Mouse (Mus musculus) forebrain, embryonic 13.5 days (tissue): ENCODE measurements around the gene Lmbr1. TPM values are rescaled to one million over a fixed set of nuclear protein-coding genes. Genes with fewer than 3 reads are reported as not detected.
A peak's percentile ranks its signal among the peaks of the same experiment; 100 is the strongest.

Experiments
- ATAC-seq: fragments of 200-750 bp; cut with Nextera tagmentation; 2 replicates; pipeline ENCODE4 v1.8.0; 2017
- H3K27ac ChIP-seq: fragments of 300-500 bp; sonication (generic); 2 replicates; pipeline ENCODE4 v1.5.1; 2015; ENCODE audit warnings: inconsistent platforms, mild to moderate bottlenecking, moderate library complexity
- H3K27me3 ChIP-seq: fragments of 300-500 bp; sonication (generic); 2 replicates; pipeline ENCODE4 v1.6.1; 2015; ENCODE audit warnings: mild to moderate bottlenecking, inconsistent platforms
- H3K36me3 ChIP-seq: fragments of 300-500 bp; sonication (generic); 2 replicates; pipeline ENCODE4 v1.6.1; 2015; ENCODE audit warnings: mild to moderate bottlenecking, inconsistent platforms; ENCODE audit not compliant: poor library complexity, severe bottlenecking
- H3K4me1 ChIP-seq: fragments of 300-500 bp; sonication (generic); 2 replicates; pipeline ENCODE4 v1.6.1; 2015; ENCODE audit warnings: inconsistent platforms
- H3K4me2 ChIP-seq: fragments of 300-500 bp; sonication (generic); 2 replicates; pipeline ENCODE4 v1.6.1; 2015; ENCODE audit warnings: inconsistent platforms, mild to moderate bottlenecking, moderate library complexity
- H3K4me3 ChIP-seq: fragments of 300-500 bp; sonication (generic); 2 replicates; pipeline ENCODE4 v1.5.1; 2015; ENCODE audit warnings: mild to moderate bottlenecking, inconsistent platforms
- H3K9ac ChIP-seq: fragments of 300-500 bp; sonication (generic); 2 replicates; pipeline ENCODE4 v1.6.1; 2015; ENCODE audit warnings: mild to moderate bottlenecking, inconsistent platforms
- H3K9me3 ChIP-seq: fragments of 300-500 bp; sonication (generic); replicated peaks from 2 replicates; pipeline ENCODE4 v1.6.1; 2016; ENCODE audit warnings: inconsistent platforms
- WGBS: fragments of 180-500 bp; shearing (Covaris S2); methylation state at CpG from one replicate; pipeline ENCODE4 v1.1.7; 2015; 5-methylcytosine and 5-hydroxymethylcytosine counted together
- polyA plus RNA-seq: library from polyadenylated mRNA; unstranded; fragments of >200 nt; fragmentation: Nextera tagmentation; extraction: Ambion mirVana; gene quantifications from 2 replicates; pipeline ENCODE4 v1.2.1, GENCODE M21; 2015

Lmbr1 gene
- polyA plus RNA-seq, 1 experiment from 2014 or later = 17.3 TPM

DNA sequence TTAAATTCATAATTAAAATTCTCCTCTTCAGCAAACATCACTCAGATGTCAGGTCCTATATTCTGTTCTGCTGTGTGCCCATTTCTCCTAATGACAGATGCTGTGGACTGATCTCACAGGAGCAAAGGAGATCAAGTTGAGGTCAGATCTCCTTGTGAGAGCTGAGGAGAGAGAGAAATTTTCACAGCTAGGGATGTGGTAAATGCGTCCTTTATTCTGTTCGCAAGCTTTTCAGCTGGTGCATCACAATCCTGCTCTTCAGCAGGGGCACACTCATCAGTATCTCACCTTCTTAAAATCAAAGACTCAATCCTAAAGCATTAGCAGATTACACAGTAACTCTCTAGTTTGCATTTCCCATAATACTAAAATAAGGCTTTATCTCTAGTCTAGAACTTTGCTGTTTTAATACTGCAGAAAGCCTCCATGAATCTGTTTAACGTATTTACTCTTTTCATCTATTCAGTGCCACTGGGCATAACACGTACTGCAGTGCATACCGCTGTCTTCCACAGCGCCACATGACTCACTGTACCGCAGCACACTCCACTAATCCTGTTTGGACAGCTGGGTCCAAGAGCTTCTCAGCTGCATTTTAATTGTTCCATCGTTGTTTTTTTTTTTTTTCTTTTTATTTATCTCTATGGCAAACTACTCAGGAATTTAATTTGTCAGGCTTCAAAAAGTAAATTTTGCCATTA lies 127.2 kb downstream of the Lmbr1 start:
- ATAC-seq = peak; percentile 85
- H3K36me3 ChIP-seq = no peaks in the 10 kb centered on the region
- peaks cover 22% of the 10 kb centered on the region for H3K4me1 ChIP-seq
- H3K4me2 ChIP-seq = no peak overlapping the region
- H3K9me3 ChIP-seq = no peaks in the 10 kb centered on the region
- H3K4me3 ChIP-seq = no peak overlapping the region
- no peak overlapping the region for H3K27ac ChIP-seq
- H3K9ac ChIP-seq = no peak overlapping the region
- H3K27me3 ChIP-seq = no peaks in the 10 kb centered on the region
- 12% methylated on average over 8 of the region's 8 CpGs for WGBS

DNA sequence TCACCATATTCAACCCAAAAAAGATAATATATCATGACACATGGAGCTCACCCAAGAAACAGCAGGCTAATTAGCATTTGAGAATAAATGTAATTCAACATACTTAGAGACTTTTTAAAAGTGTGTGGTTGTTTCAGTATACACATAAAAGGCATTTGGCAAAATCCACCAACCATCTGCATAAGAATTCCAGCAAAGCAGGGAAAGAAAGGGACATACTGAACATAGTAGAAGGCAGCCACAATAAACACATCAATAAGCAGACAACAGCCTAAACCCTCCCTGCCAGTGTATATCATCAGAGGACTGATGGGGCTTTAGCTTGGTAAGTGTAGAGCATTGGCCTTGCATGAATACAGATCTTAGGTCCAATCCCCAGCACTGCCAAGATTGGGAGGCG lies 133.4 kb downstream of the Lmbr1 start:
- no peak overlapping the region for H3K4me2 ChIP-seq
- no peaks in the 10 kb centered on the region for H3K4me1 ChIP-seq
- H3K27ac ChIP-seq = no peak overlapping the region
- no peak overlapping the region for H3K9ac ChIP-seq
- no CpG with 5 or more reads among the region's 1 CpGs for WGBS
- H3K4me3 ChIP-seq = no peak overlapping the region
- peak; percentile 83; the same call in 1 of the 2 replicates for ATAC-seq
- H3K9me3 ChIP-seq = no peaks in the 10 kb centered on the region
- no peaks in the 10 kb centered on the region for H3K27me3 ChIP-seq
- H3K36me3 ChIP-seq = no peaks in the 10 kb centered on the region

DNA sequence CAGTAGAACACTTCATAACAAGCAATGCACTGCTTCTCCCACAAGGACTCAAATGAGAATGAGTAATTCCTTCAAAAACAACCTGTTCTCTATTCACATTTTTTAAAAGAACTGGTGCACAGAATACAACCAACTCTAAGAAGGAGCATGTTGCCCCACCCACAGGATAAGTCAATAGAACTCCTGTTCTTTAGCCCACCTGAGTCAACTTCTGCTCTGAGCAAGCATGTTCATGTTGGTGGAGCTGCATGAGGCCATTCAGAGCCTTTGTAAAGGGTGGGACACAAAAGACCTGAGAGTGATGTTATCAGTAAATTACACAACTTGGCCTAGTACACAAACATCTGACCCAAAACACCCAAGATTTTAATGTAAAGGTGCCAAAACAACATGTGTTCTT lies 139.8 kb downstream of the Lmbr1 start:
- Histone ChIP-seq H3K4me3 (no peak overlapping the region), H3K27me3 (no peaks in the 10 kb centered on the region), H3K36me3 (no peaks in the 10 kb centered on the region; the same call in 1 of the 2 replicates), H3K4me1 (no peaks in the 10 kb centered on the region), H3K9ac (no peak overlapping the region), H3K27ac (no peak overlapping the region), H3K4me2 (no peak overlapping the region), H3K9me3 (no peaks in the 10 kb centered on the region)
- ATAC-seq = no peak

DNA sequence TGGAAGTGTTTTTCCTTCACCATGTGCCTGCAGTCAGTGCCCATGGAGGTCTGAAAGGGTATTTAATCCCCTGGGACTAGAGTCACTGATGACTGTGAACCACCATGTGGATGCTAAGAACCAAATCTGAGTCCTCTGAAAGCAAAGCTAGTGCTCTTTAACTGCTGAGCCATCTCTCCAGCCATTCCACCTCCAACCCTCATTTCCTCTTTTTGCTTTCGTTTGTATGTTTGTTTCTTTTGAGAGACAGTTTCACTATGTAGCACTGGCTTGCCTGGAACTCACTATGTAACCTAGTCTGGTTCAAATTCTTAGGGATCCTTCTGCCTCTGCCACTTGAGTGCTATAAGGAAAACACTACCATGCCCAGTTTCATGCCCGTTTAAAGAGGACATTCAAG lies 147.7 kb downstream of the Lmbr1 start:
- Histone ChIP-seq H3K36me3 (peaks cover 9% of the 10 kb centered on the region; the same call in 1 of the 2 replicates), H3K27ac (no peak overlapping the region), H3K4me1 (no peaks in the 10 kb centered on the region), H3K9ac (no peak overlapping the region), H3K4me3 (no peak overlapping the region), H3K27me3 (no peaks in the 10 kb centered on the region), H3K4me2 (no peak overlapping the region), H3K9me3 (no peaks in the 10 kb centered on the region)
- ATAC-seq = no peak
- 85% methylated on average over 2 of the region's 2 CpGs for WGBS

DNA sequence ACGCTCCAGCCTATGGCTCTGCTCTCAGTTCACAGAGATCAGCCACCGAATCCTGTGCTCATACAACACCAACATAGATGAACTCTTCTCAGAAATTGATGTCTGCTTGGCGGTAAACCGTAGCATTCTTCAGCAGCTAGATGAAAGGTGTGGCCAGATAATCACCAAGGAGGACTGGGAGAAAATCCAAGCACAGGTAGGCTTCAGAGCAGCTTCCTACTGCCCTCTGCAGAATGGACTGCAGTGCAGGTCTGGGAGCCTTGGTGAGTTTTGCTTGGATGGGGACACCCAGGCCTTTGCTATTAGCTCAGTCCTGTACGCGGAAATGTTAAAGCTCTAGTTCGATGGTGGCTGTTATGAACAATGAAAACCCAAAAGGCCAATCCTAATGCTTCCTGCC lies 154.1 kb downstream of the Lmbr1 start:
- no peaks in the 10 kb centered on the region for H3K4me1 ChIP-seq
- H3K36me3 ChIP-seq = no peaks in the 10 kb centered on the region; the same call in 1 of the 2 replicates
- H3K9ac ChIP-seq = no peak overlapping the region
- no peaks in the 10 kb centered on the region for H3K27me3 ChIP-seq
- no peak overlapping the region for H3K4me3 ChIP-seq
- no peak overlapping the region for H3K27ac ChIP-seq
- ATAC-seq = no peak
- 91% methylated on average over 7 of the region's 7 CpGs for WGBS
- no peak overlapping the region for H3K4me2 ChIP-seq
- no peaks in the 10 kb centered on the region for H3K9me3 ChIP-seq

DNA sequence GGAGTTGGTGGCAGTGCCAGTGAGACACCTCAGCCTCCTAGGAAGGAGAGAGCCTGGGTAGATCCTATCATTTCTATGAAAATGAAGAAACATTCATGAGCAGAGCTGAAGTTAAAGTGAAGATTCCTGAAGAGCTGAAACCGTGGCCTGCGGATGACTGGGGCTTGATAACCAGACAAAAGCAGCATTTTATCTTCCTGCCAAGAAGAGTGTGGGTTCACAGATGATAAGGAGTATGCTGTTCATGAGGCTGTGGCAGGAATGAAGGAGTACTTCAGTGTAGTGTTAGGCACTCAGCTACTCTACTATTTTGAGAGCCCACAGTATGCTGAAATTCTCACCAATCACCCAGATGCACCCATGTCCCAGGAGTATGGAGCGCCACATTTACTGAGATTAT lies 160.2 kb downstream of the Lmbr1 start:
- H3K4me1 ChIP-seq = no peaks in the 10 kb centered on the region
- WGBS = 94% methylated on average over 3 of the region's 3 CpGs
- no peak overlapping the region for H3K4me3 ChIP-seq
- ATAC-seq = no peak
- no peak overlapping the region for H3K4me2 ChIP-seq
- no peaks in the 10 kb centered on the region for H3K9me3 ChIP-seq
- H3K9ac ChIP-seq = no peak overlapping the region
- no peak overlapping the region for H3K27ac ChIP-seq
- no peaks in the 10 kb centered on the region for H3K36me3 ChIP-seq
- no peaks in the 10 kb centered on the region for H3K27me3 ChIP-seq

DNA sequence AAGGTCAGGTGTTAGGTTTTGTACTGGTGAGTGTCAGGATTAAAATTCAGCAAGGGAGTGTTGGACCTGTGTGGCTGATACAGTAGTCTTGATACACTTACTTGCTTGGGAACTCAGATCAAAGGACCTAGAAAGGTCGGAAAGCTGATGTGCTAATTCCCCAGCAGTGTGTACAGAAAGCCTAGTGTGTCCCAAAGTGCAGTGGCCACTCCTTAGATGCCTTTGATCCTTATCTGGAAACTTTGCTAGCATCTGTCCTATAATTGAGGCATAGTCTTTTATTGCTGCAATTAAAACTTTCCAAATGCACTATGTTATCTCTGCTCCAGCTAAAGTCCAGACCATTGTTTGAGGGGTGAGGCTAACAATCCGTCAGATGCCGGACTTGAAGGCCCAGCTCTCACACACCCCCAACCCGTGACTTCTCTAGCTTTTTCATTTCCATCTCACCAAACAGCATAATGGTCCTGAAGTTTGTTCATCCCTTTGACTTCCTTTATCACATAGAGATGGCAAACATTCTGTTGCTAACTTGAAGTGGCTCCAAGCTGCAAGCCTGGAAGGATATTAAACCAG lies 166.1 kb downstream of the Lmbr1 start:
- ATAC-seq = no peak
- 74% methylated on average over 4 of the region's 4 CpGs for WGBS
- Histone ChIP-seq H3K4me2 (no peak overlapping the region), H3K9me3 (no peaks in the 10 kb centered on the region), H3K27me3 (no peaks in the 10 kb centered on the region), H3K27ac (no peak overlapping the region), H3K9ac (no peak overlapping the region), H3K4me1 (no peaks in the 10 kb centered on the region), H3K4me3 (no peak overlapping the region), H3K36me3 (no peaks in the 10 kb centered on the region)

DNA sequence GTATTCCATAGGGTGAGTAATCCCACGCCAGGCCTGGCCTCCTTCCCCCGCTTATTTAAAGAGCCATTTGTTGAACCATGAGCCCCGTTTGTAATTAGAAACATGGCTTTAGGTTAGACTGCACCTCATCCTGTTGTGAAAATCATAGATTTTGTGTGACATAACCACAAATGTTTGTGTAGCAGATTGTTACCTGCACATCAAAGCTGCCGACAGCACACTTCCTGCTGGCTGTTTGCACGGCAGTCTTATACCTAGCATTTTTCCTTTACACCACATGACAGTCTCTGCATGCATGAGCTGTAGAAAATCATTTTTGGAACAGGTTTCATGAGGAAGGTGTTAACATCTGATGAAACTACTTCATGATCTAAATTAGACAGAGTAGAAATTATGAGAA lies 172.5 kb downstream of the Lmbr1 start:
- H3K4me1 ChIP-seq = no peaks in the 10 kb centered on the region
- no peak for ATAC-seq
- no peak overlapping the region for H3K4me2 ChIP-seq
- H3K9me3 ChIP-seq = no peaks in the 10 kb centered on the region
- no peak overlapping the region for H3K27ac ChIP-seq
- H3K4me3 ChIP-seq = no peak overlapping the region
- WGBS = 84% methylated on average over 5 of the region's 5 CpGs
- no peak overlapping the region for H3K9ac ChIP-seq
- H3K27me3 ChIP-seq = no peaks in the 10 kb centered on the region
- peaks cover 4% of the 10 kb centered on the region; the same call in 1 of the 2 replicates for H3K36me3 ChIP-seq

DNA sequence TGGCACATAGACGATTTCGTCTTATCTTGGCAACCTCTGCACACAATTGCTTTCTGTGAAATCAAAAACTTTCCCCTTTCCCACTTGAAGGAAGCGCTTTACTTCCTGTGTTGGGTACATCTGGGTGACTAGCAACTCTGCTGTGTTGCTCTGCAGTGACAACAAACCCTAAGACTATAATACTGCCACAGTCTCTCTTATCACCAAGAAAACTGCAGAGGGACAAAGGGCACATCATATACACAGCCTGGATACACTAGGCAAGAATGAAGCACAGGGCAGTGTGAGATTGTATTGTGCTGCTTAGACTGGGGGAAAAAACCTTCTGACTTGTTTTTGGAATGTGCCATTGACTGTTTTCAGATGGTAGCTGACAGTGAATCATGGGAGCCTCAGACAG lies 178.3 kb downstream of the Lmbr1 start:
- Histone ChIP-seq H3K9me3 (no peaks in the 10 kb centered on the region), H3K4me2 (no peak overlapping the region), H3K27ac (no peak overlapping the region), H3K27me3 (no peaks in the 10 kb centered on the region), H3K4me3 (no peak overlapping the region), H3K9ac (no peak overlapping the region), H3K36me3 (no peaks in the 10 kb centered on the region), H3K4me1 (peaks cover 7% of the 10 kb centered on the region; the same call in 1 of the 2 replicates)
- ATAC-seq = no peak
- WGBS = 91% methylated on average over 3 of the region's 3 CpGs

DNA sequence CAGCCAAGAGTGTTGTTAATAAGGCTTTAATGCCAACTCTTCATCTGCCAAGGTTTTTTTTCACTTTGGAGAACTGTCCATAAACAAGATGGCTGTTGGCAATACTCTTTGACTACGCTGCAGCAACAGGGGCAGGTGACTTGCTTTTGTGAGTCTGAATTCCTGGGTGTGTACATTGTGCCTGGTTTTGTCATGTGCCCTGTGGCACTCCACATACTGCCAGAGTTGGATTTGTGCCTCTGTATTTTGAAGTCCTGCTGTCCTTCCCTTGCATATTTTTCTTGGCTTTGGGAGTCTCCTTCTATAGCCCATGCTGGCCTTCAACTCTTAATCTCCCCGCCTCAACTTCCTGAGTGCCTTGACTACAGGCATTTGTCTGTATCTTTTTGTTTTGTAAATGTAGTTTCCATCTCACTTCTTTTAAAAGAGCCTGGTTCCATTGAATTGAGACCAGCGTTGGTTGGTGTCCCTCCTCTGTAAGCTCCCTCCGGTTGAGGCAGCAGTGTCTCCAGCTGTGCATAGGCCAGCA lies 179.2 kb downstream of the Lmbr1 start:
- no peak overlapping the region for H3K9ac ChIP-seq
- no peak for ATAC-seq
- H3K27ac ChIP-seq = no peak overlapping the region
- no peaks in the 10 kb centered on the region for H3K36me3 ChIP-seq
- WGBS = 57% methylated on average over 4 of the region's 4 CpGs
- H3K4me3 ChIP-seq = no peak overlapping the region
- H3K9me3 ChIP-seq = no peaks in the 10 kb centered on the region
- H3K27me3 ChIP-seq = no peaks in the 10 kb centered on the region
- H3K4me2 ChIP-seq = no peak overlapping the region
- H3K4me1 ChIP-seq = peaks cover 7% of the 10 kb centered on the region; the same call in 1 of the 2 replicates

DNA sequence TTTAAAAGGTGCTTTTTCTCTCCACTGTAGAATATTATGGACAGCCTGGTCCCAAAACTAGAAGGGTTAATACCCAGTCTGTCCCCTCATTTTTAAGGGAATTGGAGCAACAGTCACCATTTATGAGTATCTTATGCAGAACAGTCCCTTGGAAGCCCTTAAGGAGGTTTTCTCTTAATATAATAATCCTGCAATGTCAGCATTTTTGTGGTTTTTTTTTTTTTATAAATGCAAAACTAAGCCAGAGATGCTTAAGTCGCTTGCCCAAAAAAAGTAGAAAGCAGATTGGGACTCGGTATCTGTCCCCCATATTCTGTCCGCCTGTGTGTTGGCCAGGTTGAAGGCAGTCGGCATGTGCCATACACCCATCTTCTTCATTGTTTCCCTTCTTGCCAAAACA lies 181.0 kb downstream of the Lmbr1 start:
- Histone ChIP-seq H3K4me3 (no peak overlapping the region), H3K27me3 (no peaks in the 10 kb centered on the region), H3K36me3 (no peaks in the 10 kb centered on the region), H3K4me2 (no peak overlapping the region), H3K9ac (no peak overlapping the region), H3K9me3 (no peaks in the 10 kb centered on the region), H3K4me1 (peaks cover 7% of the 10 kb centered on the region; the same call in 1 of the 2 replicates), H3K27ac (no peak overlapping the region)
- WGBS = 88% methylated on average over 4 of the region's 4 CpGs
- no peak for ATAC-seq

DNA sequence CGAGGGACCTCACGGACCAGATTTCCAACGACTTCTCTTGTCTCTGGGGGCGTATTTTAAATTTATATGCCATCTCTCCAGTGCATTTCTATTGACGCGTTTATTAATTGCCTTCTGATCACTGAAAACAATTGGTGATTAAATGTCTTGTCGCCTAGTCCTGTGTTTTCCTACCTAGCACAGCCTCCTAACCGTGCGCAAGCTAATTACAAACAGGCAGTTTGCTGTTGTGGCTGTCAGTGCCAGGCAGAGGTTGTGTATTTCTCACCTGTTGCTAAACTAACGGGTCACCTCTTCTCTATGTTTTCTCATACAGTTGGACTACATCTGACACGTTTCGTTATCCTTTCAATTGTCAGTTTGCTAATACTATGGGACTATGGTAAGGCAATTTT lies 181.9 kb downstream of the Lmbr1 start:
- H3K4me1 ChIP-seq = peaks cover 7% of the 10 kb centered on the region; the same call in 1 of the 2 replicates
- peak overlapping the region; percentile 51; the same call in 1 of the 2 replicates for H3K27ac ChIP-seq
- WGBS = 7% methylated on average over 12 of the region's 12 CpGs
- H3K36me3 ChIP-seq = no peaks in the 10 kb centered on the region
- peak overlapping the region; percentile 63 for H3K4me3 ChIP-seq
- H3K9ac ChIP-seq = peak overlapping the region; percentile 70
- no peaks in the 10 kb centered on the region for H3K9me3 ChIP-seq
- peak overlapping the region; percentile 68 for H3K4me2 ChIP-seq
- peak; percentile 41 for ATAC-seq
- H3K27me3 ChIP-seq = no peaks in the 10 kb centered on the region
